ENCODE assay signal across 22 mouse cellular contexts in genomic region chr3:81985100-81985499, GRCm38 (mm10). TPM values are rescaled to one million over a fixed set of nuclear protein-coding genes. Genes with fewer than 3 reads are reported as not detected.
"Had no signal": no experiment of that assay in that cellular context is flagged by ENCODE, and none has a peak within 500 bp of the region (broad histone marks: within the 10 kb centered on the region; RNA-seq: fewer than 3 reads in every experiment).

No protein-coding gene starts in this region.

- ATAC-seq: midbrain, embryonic 16.5 days had no signal

- H3K9ac ChIP-seq: lung, embryonic 14.5 days; midbrain, embryonic 12.5 days; neural tube, embryonic 13.5 days; neural tube, embryonic 15.5 days had no signal

- DNase-seq: lung, embryonic 14.5 days; lung, postnatal 10 days; lung, postnatal 4 days; midbrain, embryonic 14.5 days; retina, postnatal 1 day; right cerebral cortex, adult 18-20 months; right cerebral cortex, postnatal 25 days; right cerebral cortex, postnatal 4 days; spleen, adult 18-20 months; thymus, adult 18-20 months; thymus, postnatal 14 days; thymus, postnatal 36 days had no signal

- H3K4me3 ChIP-seq: midbrain, embryonic 10.5 days; midbrain, embryonic 12.5 days; myocyte; neural tube, embryonic 13.5 days; neural tube, embryonic 15.5 days had no signal

- H3K4me2 ChIP-seq: lung, embryonic 14.5 days; midbrain, embryonic 12.5 days; neural tube, embryonic 13.5 days; neural tube, embryonic 15.5 days had no signal

- H3K9me3 ChIP-seq: midbrain, embryonic 10.5 days; midbrain, embryonic 12.5 days; neural tube, embryonic 13.5 days; neural tube, embryonic 15.5 days had no signal

- H3K27me3 ChIP-seq: midbrain, embryonic 12.5 days; neural tube, embryonic 13.5 days; neural tube, embryonic 15.5 days had no signal

- H3K4me1 ChIP-seq: midbrain, embryonic 10.5 days; midbrain, embryonic 12.5 days; neural tube, embryonic 13.5 days; neural tube, embryonic 15.5 days had no signal

- H3K36me3 ChIP-seq: midbrain, embryonic 10.5 days; midbrain, embryonic 12.5 days; neural tube, embryonic 13.5 days; neural tube, embryonic 15.5 days had no signal

- H3K27ac ChIP-seq: midbrain, embryonic 10.5 days; midbrain, embryonic 12.5 days; neural tube, embryonic 13.5 days; neural tube, embryonic 15.5 days had no signal

RNA-seq across cellular contexts. Expression of gene Asic5, which starts 3.0 kb away (rescaled TPM):
- polyA plus RNA-seq: lung, embryonic 14.5 days; lung, embryonic 16.5 days; midbrain, embryonic 10.5 days; midbrain, embryonic 12.5 days; midbrain, embryonic 14.5 days; midbrain, embryonic 16.5 days; myocyte; neural tube, embryonic 11.5 days; neural tube, embryonic 13.5 days; neural tube, embryonic 15.5 days; stomach, embryonic 14.5 days had no signal

RNA-seq across cellular contexts. Expression of gene Tdo2, which starts 9.1 kb away (rescaled TPM):
- polyA plus RNA-seq: midbrain, embryonic 10.5 days; midbrain, embryonic 12.5 days; midbrain, embryonic 16.5 days; myocyte; neural tube, embryonic 11.5 days; small intestine, adult 2 months had no signal
